ENCODE assay signal across 10 mouse cellular contexts in genomic region chr12:53247491-53248035, GRCm38 (mm10). TPM values are rescaled to one million over a fixed set of nuclear protein-coding genes. Genes with fewer than 3 reads are reported as not detected.
DNase-seq lines count a peak whose midpoint lies in the region; ATAC-seq lines count a peak whose summit lies in the region.
"Had no signal": no experiment of that assay in that cellular context is flagged by ENCODE, and none has a peak within 500 bp of the region (broad histone marks: within the 10 kb centered on the region; RNA-seq: fewer than 3 reads in every experiment).

No protein-coding gene starts in this region.

- H3K27me3 ChIP-seq in kidney, embryonic 15.5 days: peaks cover 82% of the 10 kb centered on the region
- H3K27me3 ChIP-seq in hindbrain, embryonic 10.5 days (ENCODE audit: insufficient read depth, poor library complexity, severe bottlenecking): peaks cover 46% of the 10 kb centered on the region
- peaks cover 6% of the 10 kb centered on the region; the same call in 1 of the 2 replicates for H3K27me3 ChIP-seq in midbrain, embryonic 14.5 days (ENCODE audit: control insufficient read depth, insufficient read depth, low read length)
- H3K27me3 ChIP-seq: CH12.LX had no signal

- H3K36me3 ChIP-seq in kidney, embryonic 15.5 days: no peaks in the 10 kb centered on the region
- H3K36me3 ChIP-seq in hindbrain, embryonic 10.5 days: no peaks in the 10 kb centered on the region
- no peaks in the 10 kb centered on the region for H3K36me3 ChIP-seq in midbrain, embryonic 14.5 days (ENCODE audit: control insufficient read depth, insufficient read depth, low read length)

- no peaks in the 10 kb centered on the region for H3K9me3 ChIP-seq in kidney, embryonic 15.5 days (replicated peaks)
- no peaks in the 10 kb centered on the region for H3K9me3 ChIP-seq in hindbrain, embryonic 10.5 days
- H3K9me3 ChIP-seq in midbrain, embryonic 14.5 days (ENCODE audit: control insufficient read depth, low read length): no peaks in the 10 kb centered on the region

- peaks cover 37% of the 10 kb centered on the region for H3K4me1 ChIP-seq in kidney, embryonic 15.5 days
- peaks cover 52% of the 10 kb centered on the region for H3K4me1 ChIP-seq in hindbrain, embryonic 10.5 days (replicated peaks)
- H3K4me1 ChIP-seq in midbrain, embryonic 14.5 days (ENCODE audit: control insufficient read depth, insufficient read depth, low read length): peaks cover 32% of the 10 kb centered on the region

- ATAC-seq in kidney, embryonic 15.5 days (replicated peaks; ENCODE audit: low FRiP score): no peak
- ATAC-seq in midbrain, embryonic 14.5 days (ENCODE audit: low FRiP score, low TSS enrichment): no peak

- under 1% methylated on average over 25 of the region's 25 CpGs for WGBS in kidney, embryonic 15.5 days
- WGBS in hindbrain, embryonic 10.5 days: under 1% methylated on average over 25 of the region's 25 CpGs
- WGBS in midbrain, embryonic 14.5 days: under 1% methylated on average over 25 of the region's 25 CpGs

- DNase-seq in kidney, adult 18-20 months: no peak
- DNase-seq in embryo, embryonic 11 days: peak; percentile 62
- no peak for DNase-seq in hindbrain, embryonic 10.5 days (ENCODE audit: low spot score)
- no peak for DNase-seq in midbrain, embryonic 14.5 days
- no peak for DNase-seq in right cerebral cortex, postnatal 14 days
- no peak for DNase-seq in adrenal gland, postnatal 36 days
- no peak for DNase-seq in thymus, adult 18-20 months

- no peak overlapping the region for H3K9ac ChIP-seq in kidney, embryonic 15.5 days
- H3K9ac ChIP-seq in midbrain, embryonic 14.5 days (replicated peaks; ENCODE audit: low read length): peak overlapping the region; percentile 88

- peak overlapping the region; percentile 99 for H3K4me2 ChIP-seq in kidney, embryonic 15.5 days
- peak overlapping the region; percentile 76 for H3K4me2 ChIP-seq in midbrain, embryonic 14.5 days (ENCODE audit: low read length)

- H3K27ac ChIP-seq in kidney, embryonic 15.5 days: no peak overlapping the region
- H3K27ac ChIP-seq in hindbrain, embryonic 10.5 days: peak overlapping the region; percentile 97
- peak overlapping the region; percentile 93 for H3K27ac ChIP-seq in midbrain, embryonic 14.5 days (replicated peaks; ENCODE audit: low read depth, low read length)
- H3K27ac ChIP-seq: macrophage had no signal

- H3K4me3 ChIP-seq in kidney, embryonic 15.5 days (replicated peaks): peak overlapping the region; percentile 55
- peak overlapping the region; percentile 83 for H3K4me3 ChIP-seq in hindbrain, embryonic 10.5 days
- H3K4me3 ChIP-seq in midbrain, embryonic 14.5 days (replicated peaks; ENCODE audit: low read depth, low read length): peak overlapping the region; percentile 85

RNA-seq across cellular contexts. Expression of gene Npas3, which starts 0.9 kb away (rescaled TPM):
- polyA plus RNA-seq in kidney, embryonic 15.5 days (2015; fragmentation: Nextera tagmentation; extraction: Ambion mirVana): 0.96 and 1.1 TPM in 2 replicates
- 6.6 and 12.2 TPM in 2 replicates for polyA plus RNA-seq in hindbrain, embryonic 10.5 days (2016; fragmentation: Nextera tagmentation; extraction: Ambion mirVana)
- 34.0 and 39.8 TPM in 2 replicates for polyA plus RNA-seq in midbrain, embryonic 14.5 days (2014; fragmentation: Nextera tagmentation; extraction: Ambion mirVana)
- total RNA-seq in adrenal gland, postnatal 36 days (2021): 1 to 10 TPM; 1.3 to 2.8 TPM
- polyA plus RNA-seq: macrophage had no signal
